Mouse (Mus musculus) CH12.LX (cell line): Measurements from ENCODE around the gene Tas1r3. TPM values are rescaled to one million over a fixed set of nuclear protein-coding genes. Genes with fewer than 3 reads are reported as not detected.

Experiments
- DNase-seq: peaks from one replicate; pipeline ENCODE4 v3.0.0-alpha.2; 2013; ENCODE audit errors: extremely low read depth
- H3K27ac ChIP-seq: 2 replicates; pipeline ENCODE4 v1.5.1; 2012; ENCODE audit warnings: low read depth, mild to moderate bottlenecking, control low read depth, moderate library complexity; ENCODE audit not compliant: insufficient read depth
- H3K27me3 ChIP-seq: replicated peaks from 2 replicates; pipeline ENCODE3; 2012; ENCODE audit warnings: inconsistent platforms
- H3K36me3 ChIP-seq, 2 experiments: replicated peaks in 1 of 2; 2 replicates each; pipeline versions ENCODE3 to v1.6.1; 2012; ENCODE audit warnings: inconsistent platforms in 1 of 2, low read length in 1 of 2, mild to moderate bottlenecking in 1 of 2, mixed read lengths in 1 of 2, moderate library complexity in 1 of 2; ENCODE audit not compliant: control insufficient read depth in 1 of 2, insufficient read depth in 1 of 2
- H3K4me1 ChIP-seq, 2 experiments: 2 replicates each; pipeline ENCODE4 v1.6.1; 2012; ENCODE audit warnings: inconsistent platforms in 1 of 2, moderate library complexity in 1 of 2; ENCODE audit not compliant: insufficient read depth in 2 of 2, control insufficient read depth in 1 of 2
- H3K4me2 ChIP-seq: 2 replicates; pipeline ENCODE4 v1.6.1; 2012; ENCODE audit warnings: low read depth, mild to moderate bottlenecking, control low read depth; ENCODE audit not compliant: poor library complexity, insufficient read depth, severe bottlenecking
- H3K4me3 ChIP-seq, 3 experiments: fragments of 150-350 bp in 1 of 3; sonication (generic) in 1 of 3; replicated peaks in 1 of 3; 2 replicates each; pipeline versions ENCODE3 to v1.5.1; 2011 to 2012; ENCODE audit warnings: low read depth in 2 of 3, low read length in 2 of 3, mild to moderate bottlenecking in 2 of 3, moderate library complexity in 2 of 3, control low read depth in 1 of 3, improper control_type of control experiment in 1 of 3, inconsistent platforms in 1 of 3, mixed read lengths in 1 of 3; ENCODE audit not compliant: poor library complexity in 1 of 3
- H3K79me2 ChIP-seq: replicated peaks from 2 replicates; pipeline ENCODE4 v1.6.1; 2012; ENCODE audit warnings: mild to moderate bottlenecking, moderate library complexity; ENCODE audit not compliant: control insufficient read depth, poor library complexity, insufficient read depth, severe bottlenecking; ENCODE audit errors: extremely low read depth
- H3K9ac ChIP-seq: 2 replicates; pipeline ENCODE4 v1.6.1; 2012; ENCODE audit warnings: low read depth, mild to moderate bottlenecking, control low read depth, moderate library complexity; ENCODE audit not compliant: insufficient read depth
- H3K9me3 ChIP-seq: replicated peaks from 2 replicates; pipeline ENCODE3; 2012; ENCODE audit warnings: low read length, inconsistent platforms, mixed read lengths
- IRF4 ChIP-seq: IDR thresholded peaks from 2 replicates; pipeline ENCODE4 v1.6.1; 2014; ENCODE audit warnings: low read depth, mild to moderate bottlenecking, inconsistent platforms, low read length, improper control_type of control experiment
- JUND ChIP-seq: conservative IDR thresholded peaks from 2 replicates; pipeline ENCODE4 v1.6.1; 2011; ENCODE audit warnings: low read depth, low read length, improper control_type of control experiment
- MAZ ChIP-seq: IDR thresholded peaks from 2 replicates; pipeline ENCODE4 v1.6.1; 2012; ENCODE audit warnings: low read depth, mild to moderate bottlenecking, inconsistent platforms, low read length, improper control_type of control experiment, moderate library complexity
- POLR2A ChIP-seq: IDR thresholded peaks from 2 replicates; pipeline ENCODE4 v1.6.1; 2011; ENCODE audit warnings: low read depth, mild to moderate bottlenecking, improper control_type of control experiment, low read length
- RAD21 ChIP-seq: IDR thresholded peaks from 2 replicates; pipeline ENCODE4 v1.6.1; 2011; ENCODE audit warnings: low read depth, mild to moderate bottlenecking, low read length, improper control_type of control experiment, moderate library complexity
- SIN3A ChIP-seq: IDR thresholded peaks from 2 replicates; pipeline ENCODE4 v1.6.1; 2012; ENCODE audit warnings: low read length, improper control_type of control experiment, inconsistent platforms
- SMC3 ChIP-seq: IDR thresholded peaks from 2 replicates; pipeline ENCODE4 v1.6.1; 2011; ENCODE audit warnings: low read depth, low read length, improper control_type of control experiment
- TCF12 ChIP-seq: IDR thresholded peaks from 2 replicates; pipeline ENCODE4 v1.6.1; 2014; ENCODE audit warnings: low read depth, mild to moderate bottlenecking, inconsistent platforms, low read length, improper control_type of control experiment
- UBTF ChIP-seq: IDR thresholded peaks from 2 replicates; pipeline ENCODE4 v1.6.1; 2012; ENCODE audit warnings: low read depth, mild to moderate bottlenecking, inconsistent platforms, low read length, improper control_type of control experiment, moderate library complexity
- ZKSCAN1 ChIP-seq: IDR thresholded peaks from 2 replicates; pipeline ENCODE4 v1.6.1; 2012; ENCODE audit warnings: low read depth, inconsistent platforms, low read length, improper control_type of control experiment, borderline replicate concordance
- dilution Hi-C: fragments of 300-500 bp; cut with MboI; formaldehyde crosslinking; loops from 2 replicates; pipeline ENCODE4 v1.14.3; 2020; ENCODE audit warnings: low sequenced_read_pairs; ENCODE audit not compliant: extremely low pct_unique_long_range_greater_than_20kb, extremely low pct_ligation_motif_present
- in situ Hi-C: fragments of 300-500 bp; cut with MboI; formaldehyde crosslinking; loops from 3 replicates; pipeline ENCODE4 v1.14.3; 2019; ENCODE audit warnings: low sequenced_read_pairs, low pct_ligation_motif_present, low pct_unique_long_range_greater_than_20kb, mixed read lengths
- polyA plus RNA-seq: library from polyadenylated mRNA; unstranded; fragments of >175 nt; gene quantifications from 2 replicates; pipeline ENCODE4 v1.2.1, GENCODE M21; 2012; ENCODE audit warnings: low read depth; ENCODE audit not compliant: insufficient read length
- total RNA-seq, 2 experiments: library from RNA; depleted of rRNA; stranded (reverse); fragments of 300-350 nt in 1 of 2; fragments of >200 nt in 1 of 2; gene quantifications; 2 replicates each; pipeline ENCODE4 v1.2.3; 2012 to 2014

Gene Tas1r3
- total and polyA plus RNA-seq, 3 experiments = 0.15 to 0.89 (median 0.47) TPM

DNA sequence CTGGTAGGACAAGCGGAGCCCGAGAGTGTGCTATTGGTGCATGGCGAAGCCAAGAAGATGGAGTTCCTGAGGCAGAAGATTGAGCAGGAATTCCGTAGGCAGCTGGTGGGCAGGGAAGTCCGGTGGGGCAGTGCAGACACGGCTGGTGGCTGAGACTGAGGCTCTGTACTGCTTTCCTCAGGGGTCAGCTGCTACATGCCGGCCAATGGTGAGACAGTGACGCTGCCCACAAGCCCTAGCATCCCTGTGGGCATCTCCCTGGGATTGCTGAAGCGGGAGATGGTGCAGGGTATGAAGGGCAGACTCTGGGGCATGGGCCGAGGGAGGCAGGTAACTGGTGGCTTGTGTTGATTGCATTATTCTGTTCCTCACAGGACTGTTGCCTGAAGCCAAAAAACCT lies 24.5 kb upstream of the Tas1r3 start:
- no peak for TF ChIP-seq MAZ
- TF ChIP-seq JUND = no peak
- TF ChIP-seq ZKSCAN1 = no peak
- no peak for TF ChIP-seq POLR2A
- Histone ChIP-seq H3K4me1 (peaks cover 5 to 17% of the 10 kb centered on the region in 2 experiments), H3K9me3 (no peaks in the 10 kb centered on the region), H3K9ac (no peak overlapping the region), H3K4me3 (no peak overlapping the region), H3K79me2 (0 out of 2 replicates have a peak, but pooled peaks cover 1% of the 10 kb centered on the region), H3K4me2 (no peak overlapping the region), H3K36me3 (peaks cover 47 to 75% of the 10 kb centered on the region in 2 experiments), H3K27ac (no peak overlapping the region), H3K27me3 (no peaks in the 10 kb centered on the region)
- in situ Hi-C loops (no loop called here), dilution Hi-C loops (no loop called here)
- no peak for DNase-seq

DNA sequence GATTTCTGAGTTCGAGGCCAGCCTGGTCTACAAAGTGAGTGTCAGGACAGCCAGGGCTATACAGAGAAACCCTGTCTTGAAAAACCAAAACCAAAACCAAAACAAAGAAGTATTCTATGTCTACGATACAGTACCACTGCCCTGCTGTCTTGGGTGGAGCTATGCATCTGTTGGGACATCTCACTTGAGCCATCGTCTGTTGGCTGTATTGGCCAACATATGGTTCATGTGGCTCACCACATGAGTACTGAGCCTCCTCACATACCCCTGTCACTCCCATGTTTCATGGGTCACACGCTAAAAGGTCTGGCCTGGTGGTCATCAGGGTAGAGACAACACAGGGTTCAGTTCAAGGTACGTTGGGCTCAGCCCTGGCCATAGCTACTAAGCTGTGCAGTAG lies 23.2 kb upstream of the Tas1r3 start:
- no peaks in the 10 kb centered on the region for H3K9me3 ChIP-seq
- H3K27me3 ChIP-seq = no peaks in the 10 kb centered on the region
- no peak for DNase-seq
- H3K4me2 ChIP-seq = no peak overlapping the region
- dilution Hi-C loops (no loop called here), in situ Hi-C loops (no loop called here)
- H3K4me1 ChIP-seq = peaks cover 5 to 15% of the 10 kb centered on the region in 2 experiments
- no peak overlapping the region for H3K27ac ChIP-seq
- no peak overlapping the region for H3K4me3 ChIP-seq
- H3K9ac ChIP-seq = no peak overlapping the region
- H3K36me3 ChIP-seq = peaks cover 49 to 79% of the 10 kb centered on the region in 2 experiments
- TF ChIP-seq IRF4 (no peak), MAZ (no peak), SIN3A (no peak)
- H3K79me2 ChIP-seq = no peaks in the 10 kb centered on the region

DNA sequence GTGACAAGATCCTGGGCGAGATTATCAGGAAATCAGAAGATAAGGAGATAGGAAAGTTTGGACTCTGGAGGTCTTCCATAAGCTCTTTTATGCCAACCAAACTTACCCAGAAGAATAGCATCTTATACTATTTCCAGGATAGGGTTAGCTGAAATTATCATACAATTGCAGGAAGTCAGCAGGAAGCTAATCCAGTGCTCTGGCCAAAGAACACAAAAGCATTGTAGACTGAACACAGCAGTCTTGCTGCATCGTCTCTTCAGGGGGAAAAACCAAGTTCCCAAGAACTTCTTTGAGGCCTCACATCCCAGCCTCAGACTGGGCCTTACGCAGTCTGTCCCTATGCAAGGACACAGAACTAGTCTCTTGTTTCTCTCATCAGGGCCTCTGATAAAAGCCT lies 20.4 kb upstream of the Tas1r3 start:
- no peak for DNase-seq
- Histone ChIP-seq H3K27ac (no peak overlapping the region), H3K9me3 (no peaks in the 10 kb centered on the region), H3K36me3 (peaks cover 45 to 74% of the 10 kb centered on the region in 2 experiments), H3K4me3 (no peak overlapping the region), H3K4me2 (no peak overlapping the region), H3K79me2 (peaks cover 3% of the 10 kb centered on the region; the same call in 1 of the 2 replicates), H3K4me1 (no peaks in the 10 kb centered on the region), H3K27me3 (no peaks in the 10 kb centered on the region), H3K9ac (no peak overlapping the region)
- in situ Hi-C loops = no loop called here
- dilution Hi-C loops = no loop called here
- no peak for TF ChIP-seq SMC3
- TF ChIP-seq TCF12 = no peak
- TF ChIP-seq MAZ = no peak
- no peak for TF ChIP-seq ZKSCAN1
- no peak for TF ChIP-seq RAD21
- TF ChIP-seq JUND = no peak
- TF ChIP-seq POLR2A = no peak
- TF ChIP-seq UBTF = no peak
